Mouse (Mus musculus) MEL (cell line): Measurements from ENCODE around the gene Ppip5k2.

Experiments used
- CTCF ChIP-seq, 3 experiments: IDR thresholded peaks in 2 of 3; conservative IDR thresholded peaks in 1 of 3; 2 replicates each; pipeline ENCODE4 v1.5.1; 2011 to 2012; ENCODE audit warnings: low read length in 3 of 3, low read depth in 2 of 3, mild to moderate bottlenecking in 2 of 3, improper control_type of control experiment in 1 of 3, inconsistent platforms in 1 of 3, mixed read lengths in 1 of 3, moderate library complexity in 1 of 3; ENCODE audit not compliant: control insufficient read depth in 1 of 3, insufficient read depth in 1 of 3, poor library complexity in 1 of 3, severe bottlenecking in 1 of 3
- EP300 ChIP-seq, 2 experiments: IDR thresholded peaks; 2 replicates each; pipeline ENCODE4 v1.6.1; 2011; ENCODE audit warnings: improper control_type of control experiment in 2 of 2, low read length in 2 of 2, low read depth in 1 of 2, mild to moderate bottlenecking in 1 of 2
- ZC3H11A ChIP-seq: IDR thresholded peaks from 2 replicates; pipeline ENCODE4 v1.6.1; 2012; ENCODE audit warnings: low read depth, mild to moderate bottlenecking, inconsistent platforms, low read length, improper control_type of control experiment

DNA sequence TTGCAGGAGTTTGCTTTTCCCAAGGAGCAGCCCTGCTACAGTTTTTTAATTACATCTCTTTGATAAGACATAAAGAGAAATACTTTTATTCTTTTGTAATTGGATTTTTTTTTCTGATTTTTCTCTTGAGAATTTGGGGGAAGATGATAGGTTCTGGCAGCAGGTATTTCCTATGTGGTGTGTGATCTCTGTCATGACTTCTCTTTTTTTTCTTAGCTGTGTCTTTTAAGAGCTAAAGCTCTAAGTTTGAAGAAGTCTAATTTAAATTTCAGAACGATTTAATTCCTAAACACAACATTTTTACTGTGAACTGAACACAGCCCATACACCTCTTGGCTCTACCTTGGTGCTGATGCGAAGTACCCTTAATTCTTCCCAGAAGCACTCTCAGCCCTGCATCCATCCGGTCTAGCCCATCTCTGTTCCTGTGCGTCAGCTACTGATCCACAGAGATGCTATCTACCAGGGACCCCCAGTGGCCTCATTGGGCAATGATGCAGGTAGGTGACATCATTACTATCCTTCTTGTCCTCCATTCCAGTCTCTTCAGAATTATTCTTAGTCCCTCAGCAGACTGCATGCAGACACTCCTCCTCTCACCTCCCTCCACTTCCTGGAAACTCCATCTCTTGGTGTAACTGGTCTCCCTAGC lies 93.6 kb downstream of the Ppip5k2 start:
- TF ChIP-seq EP300 (IDR thresholded peaks at IDR 0.05; ENCODE audit: low read depth in 1 of 2, low read length in 2 of 2) (no peak), CTCF (IDR thresholded peaks at IDR 0.05 in 2 of 3, conservative IDR thresholded peaks at IDR 0.05 in 1 of 3; ENCODE audit: control insufficient read depth in 1 of 3, insufficient read depth in 1 of 3, low read depth in 2 of 3, low read length in 3 of 3, poor library complexity in 1 of 3, severe bottlenecking in 1 of 3) (no peak), ZC3H11A (no peak)
